Mouse (Mus musculus) E14TG2a.4 (cell line): Measurements from ENCODE around the gene Clcnka.

Source experiments
- H3K27me3 ChIP-seq: 2 replicates; pipeline ENCODE4 v1.6.1; 2014; ENCODE audit warnings: low read length, control low read depth; ENCODE audit not compliant: insufficient read depth
- H3K36me3 ChIP-seq: 2 replicates; pipeline ENCODE4 v1.6.1; 2014; ENCODE audit warnings: low read length, control low read depth; ENCODE audit not compliant: insufficient read depth
- H3K4me1 ChIP-seq: replicated peaks from 2 replicates; pipeline ENCODE4 v1.6.1; 2014; ENCODE audit warnings: low read depth, low read length, control low read depth
- H3K4me3 ChIP-seq: replicated peaks from 2 replicates; pipeline ENCODE4 v1.5.1; 2014; ENCODE audit warnings: mild to moderate bottlenecking, low read length
- H3K9me3 ChIP-seq: 2 replicates; pipeline ENCODE4 v1.6.1; 2014; ENCODE audit warnings: low read length, control low read depth
- CTCF ChIP-seq: conservative IDR thresholded peaks from 2 replicates; pipeline ENCODE4 v1.5.1; 2014; ENCODE audit warnings: low read length
- NANOG ChIP-seq: IDR thresholded peaks from 2 replicates; pipeline ENCODE4 v1.6.1; 2014; ENCODE audit warnings: borderline replicate concordance, low read length, mixed read lengths
- POU5F1 ChIP-seq: IDR thresholded peaks from 2 replicates; pipeline ENCODE4 v1.6.1; 2014; ENCODE audit warnings: low read length, borderline replicate concordance

Gene Clcnka

GRCm38 (mm10) chr4:141411430-141411992 lies 13.0 kb upstream of the Clcnka start:
- no peaks in the 10 kb centered on the region for H3K36me3 ChIP-seq
- TF ChIP-seq CTCF (peak; percentile 58), NANOG (no peak)
- peaks cover 26% of the 10 kb centered on the region for H3K4me1 ChIP-seq
- H3K4me3 ChIP-seq = peak overlapping the region; percentile 35
- peaks cover 39% of the 10 kb centered on the region for H3K27me3 ChIP-seq
- peaks cover 4% of the 10 kb centered on the region for H3K9me3 ChIP-seq

GRCm38 (mm10) chr4:141408577-141408976 lies 10.1 kb upstream of the Clcnka start:
- Histone ChIP-seq H3K36me3 (no peaks in the 10 kb centered on the region), H3K4me1 (peaks cover 37% of the 10 kb centered on the region), H3K27me3 (peaks cover 29% of the 10 kb centered on the region), H3K4me3 (no peak overlapping the region), H3K9me3 (peaks cover 4% of the 10 kb centered on the region)
- no peak for TF ChIP-seq CTCF
- no peak for TF ChIP-seq NANOG
- no peak for TF ChIP-seq POU5F1

GRCm38 (mm10) chr4:141406516-141407299 lies 8.2 kb upstream of the Clcnka start:
- Histone ChIP-seq H3K9me3 (no peaks in the 10 kb centered on the region), H3K36me3 (no peaks in the 10 kb centered on the region), H3K27me3 (peaks cover 26% of the 10 kb centered on the region), H3K4me1 (peaks cover 37% of the 10 kb centered on the region), H3K4me3 (no peak overlapping the region)
- TF ChIP-seq POU5F1 (no peak), NANOG (no peak), CTCF (peak; percentile 54)

- no peaks in the 10 kb centered on the region for H3K36me3 ChIP-seq
- TF ChIP-seq POU5F1 (no peak), NANOG (no peak), CTCF (no peak)
- H3K4me3 ChIP-seq = no peak overlapping the region
Measured at GRCm38 (mm10) chr4:141405314-141405622, 6.7 kb upstream of the Clcnka start.

GRCm38 (mm10) chr4:141404518-141405313 lies 6.2 kb upstream of the Clcnka start:
- H3K4me1 ChIP-seq = peaks cover 32% of the 10 kb centered on the region
- peak; percentile 83 for TF ChIP-seq CTCF
- TF ChIP-seq POU5F1 = no peak

More at GRCm38 (mm10) chr4:141405314-141405622, 6.7 kb upstream of the Clcnka start:
- H3K9me3 ChIP-seq = no peaks in the 10 kb centered on the region
- peaks cover 15% of the 10 kb centered on the region for H3K27me3 ChIP-seq
- peaks cover 32% of the 10 kb centered on the region for H3K4me1 ChIP-seq

GRCm38 (mm10) chr4:141400171-141400570 lies 1.6 kb upstream of the Clcnka start:
- no peak overlapping the region for H3K4me3 ChIP-seq
- no peaks in the 10 kb centered on the region for H3K9me3 ChIP-seq
- peaks cover 22% of the 10 kb centered on the region for H3K4me1 ChIP-seq
- H3K36me3 ChIP-seq = no peaks in the 10 kb centered on the region
- H3K27me3 ChIP-seq = peaks cover 29% of the 10 kb centered on the region
- TF ChIP-seq CTCF = no peak
- no peak for TF ChIP-seq POU5F1
- no peak for TF ChIP-seq NANOG

More at GRCm38 (mm10) chr4:141404518-141405313, 6.2 kb upstream of the Clcnka start:
- Histone ChIP-seq H3K9me3 (no peaks in the 10 kb centered on the region), H3K4me3 (no peak overlapping the region), H3K27me3 (peaks cover 13% of the 10 kb centered on the region), H3K36me3 (no peaks in the 10 kb centered on the region)

- no peak for TF ChIP-seq CTCF
- no peak for TF ChIP-seq NANOG
- no peak for TF ChIP-seq POU5F1
- Histone ChIP-seq H3K4me3 (no peak overlapping the region), H3K36me3 (no peaks in the 10 kb centered on the region), H3K9me3 (no peaks in the 10 kb centered on the region), H3K27me3 (peaks cover 26% of the 10 kb centered on the region), H3K4me1 (peaks cover 24% of the 10 kb centered on the region)
Measured at GRCm38 (mm10) chr4:141397861-141398260, 663 bp downstream of the Clcnka start.

- Histone ChIP-seq H3K9me3 (no peaks in the 10 kb centered on the region), H3K4me1 (peaks cover 38% of the 10 kb centered on the region), H3K36me3 (no peaks in the 10 kb centered on the region), H3K4me3 (peak overlapping the region; percentile 37), H3K27me3 (peaks cover 35% of the 10 kb centered on the region)
- no peak for TF ChIP-seq NANOG
- TF ChIP-seq POU5F1 = no peak
Measured at GRCm38 (mm10) chr4:141394751-141395150, 3.8 kb downstream of the Clcnka start.
